Mouse (Mus musculus): ENCODE measurements around the gene Ptgfrn. TPM values are rescaled to one million over a fixed set of nuclear protein-coding genes. Genes with fewer than 3 reads are reported as not detected.
A peak's percentile ranks its signal among the peaks of the same experiment; 100 is the strongest.

The Ptgfrn gene
- total and polyA plus RNA-seq, 3 experiments, result not detected

DNA sequence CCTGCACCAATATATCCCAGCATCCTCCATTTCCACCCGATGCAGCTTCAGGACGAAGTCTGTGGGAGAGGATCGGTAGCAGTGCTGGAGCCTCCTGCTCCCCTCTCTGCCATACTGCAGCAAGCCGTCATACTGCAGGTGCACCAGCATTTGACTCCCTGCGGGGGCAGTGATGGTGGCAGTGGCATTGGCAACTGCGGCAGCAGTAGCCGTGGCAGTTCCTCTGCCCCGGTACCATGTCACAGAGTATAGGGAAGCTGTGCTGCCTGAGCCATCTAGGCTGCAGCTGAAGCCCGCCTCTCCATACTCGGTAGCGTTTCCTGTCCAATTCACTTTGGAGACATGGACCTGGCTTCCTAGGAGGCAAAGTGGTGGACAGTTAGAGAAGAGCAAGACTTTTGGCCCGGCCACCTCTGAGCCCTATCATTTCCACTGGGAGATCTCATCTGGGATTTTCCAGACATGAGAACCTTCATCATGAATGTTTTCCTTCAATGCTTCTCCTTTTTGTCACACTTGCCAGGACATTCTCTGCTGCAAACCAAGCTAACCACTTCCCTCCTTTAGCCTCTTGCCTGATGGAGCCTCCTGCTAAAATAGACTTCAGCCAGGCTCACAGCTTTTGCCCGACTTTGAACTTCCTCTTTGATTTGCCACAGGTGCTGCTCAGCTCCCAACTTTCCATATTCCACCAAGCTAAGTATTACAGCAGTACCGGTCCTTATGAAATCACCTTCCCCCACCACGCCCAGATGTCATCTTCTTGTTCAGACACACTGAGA, 106.3 kb downstream of the Ptgfrn start:
- Histone ChIP-seq H3K9me3 (replicated peaks; ENCODE audit: low read length) (no peaks in the 10 kb centered on the region), H3K4me1 (ENCODE audit: control insufficient read depth in 1 of 2, insufficient read depth in 2 of 2) (peaks cover 0 to 25% of the 10 kb centered on the region in 2 experiments; a peak in 2 of 4 replicates), H3K27me3 (replicated peaks) (no peaks in the 10 kb centered on the region), H3K36me3 (replicated peaks in 1 of 2; ENCODE audit: control insufficient read depth in 1 of 2, insufficient read depth in 1 of 2, low read length in 1 of 2) (no peaks in the 10 kb centered on the region), H3K27ac (ENCODE audit: insufficient read depth, low read depth) (no peak overlapping the region), H3K4me2 (ENCODE audit: insufficient read depth, low read depth, poor library complexity, severe bottlenecking) (no peak overlapping the region), H3K9ac (ENCODE audit: insufficient read depth, low read depth) (no peak overlapping the region), H3K79me2 (replicated peaks; ENCODE audit: control insufficient read depth, extremely low read depth, insufficient read depth, poor library complexity, severe bottlenecking) (no peaks in the 10 kb centered on the region), H3K4me3 (replicated peaks in 1 of 3; ENCODE audit: low read depth in 2 of 3, low read length in 2 of 3, poor library complexity in 1 of 3) (no peak overlapping the region)
- TF ChIP-seq CTCF (conservative IDR thresholded peaks at IDR 0.05 in 1 of 2, IDR thresholded peaks at IDR 0.05 in 1 of 2; ENCODE audit: low read depth in 2 of 2, low read length in 2 of 2), result 0 out of 4 replicates have a peak, but pooled peaks of 1 of the 2 experiments have one; percentile 12
- TF ChIP-seq SIN3A (IDR thresholded peaks at IDR 0.05; ENCODE audit: low read length), result no peak
- no peak for DNase-seq (ENCODE audit: extremely low read depth)
- dilution Hi-C loops (cut with MboI; ENCODE audit: extremely low pct_ligation_motif_present, extremely low pct_unique_long_range_greater_than_20kb, low sequenced_read_pairs), result no loop called here
- in situ Hi-C loops (cut with MboI; ENCODE audit: low pct_ligation_motif_present, low pct_unique_long_range_greater_than_20kb, low sequenced_read_pairs), result no loop called here

DNA sequence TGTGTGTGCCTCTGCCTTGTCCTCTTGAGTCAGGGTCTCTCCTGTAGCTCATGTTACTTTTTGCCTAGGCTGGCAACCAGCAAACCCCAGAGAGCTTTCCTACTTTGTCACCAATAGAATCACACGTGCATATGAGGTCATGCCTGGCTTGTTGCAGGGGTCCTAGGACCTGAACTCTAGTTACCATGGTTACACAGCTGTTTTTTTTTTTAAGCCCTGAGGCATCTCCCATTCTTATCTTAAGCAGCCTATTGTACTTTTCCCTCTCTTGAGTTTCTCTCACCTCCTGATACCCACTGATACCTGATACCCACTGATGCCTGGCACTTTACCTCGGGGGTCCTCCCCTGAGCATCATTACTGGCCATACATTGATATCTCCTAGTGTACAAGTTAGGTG, 110.3 kb downstream of the Ptgfrn start:
- no peaks in the 10 kb centered on the region for H3K36me3 ChIP-seq (replicated peaks in 1 of 2; ENCODE audit: control insufficient read depth in 1 of 2, insufficient read depth in 1 of 2, low read length in 1 of 2)
- TF ChIP-seq ELF1 (IDR thresholded peaks at IDR 0.05; ENCODE audit: low read depth, low read length), result no peak
- TF ChIP-seq UBTF (IDR thresholded peaks at IDR 0.05; ENCODE audit: low read depth, low read length), result no peak
- no peak for TF ChIP-seq MAFK (IDR thresholded peaks at IDR 0.05; ENCODE audit: insufficient replicate concordance, low read length)
- TF ChIP-seq ZC3H11A (IDR thresholded peaks at IDR 0.05; ENCODE audit: low read depth, low read length), result no peak
- no peak overlapping the region for H3K4me3 ChIP-seq (replicated peaks in 1 of 3; ENCODE audit: low read depth in 2 of 3, low read length in 2 of 3, poor library complexity in 1 of 3)
- peaks cover 0 to 25% of the 10 kb centered on the region in 2 experiments; a peak in 2 of 4 replicates for H3K4me1 ChIP-seq (ENCODE audit: control insufficient read depth in 1 of 2, insufficient read depth in 2 of 2)
- no peak for DNase-seq (ENCODE audit: extremely low read depth)
- dilution Hi-C loops (cut with MboI; ENCODE audit: extremely low pct_ligation_motif_present, extremely low pct_unique_long_range_greater_than_20kb, low sequenced_read_pairs) (no loop called here), in situ Hi-C loops (cut with MboI; ENCODE audit: low pct_ligation_motif_present, low pct_unique_long_range_greater_than_20kb, low sequenced_read_pairs) (no loop called here)
- H3K9me3 ChIP-seq (replicated peaks; ENCODE audit: low read length), result no peaks in the 10 kb centered on the region
- no peaks in the 10 kb centered on the region for H3K79me2 ChIP-seq (replicated peaks; ENCODE audit: control insufficient read depth, extremely low read depth, insufficient read depth, poor library complexity, severe bottlenecking)
- H3K27me3 ChIP-seq (replicated peaks), result no peaks in the 10 kb centered on the region
- H3K4me2 ChIP-seq (ENCODE audit: insufficient read depth, low read depth, poor library complexity, severe bottlenecking), result no peak overlapping the region
- no peak overlapping the region for H3K9ac ChIP-seq (ENCODE audit: insufficient read depth, low read depth)
- H3K27ac ChIP-seq (ENCODE audit: insufficient read depth, low read depth), result no peak overlapping the region

DNA sequence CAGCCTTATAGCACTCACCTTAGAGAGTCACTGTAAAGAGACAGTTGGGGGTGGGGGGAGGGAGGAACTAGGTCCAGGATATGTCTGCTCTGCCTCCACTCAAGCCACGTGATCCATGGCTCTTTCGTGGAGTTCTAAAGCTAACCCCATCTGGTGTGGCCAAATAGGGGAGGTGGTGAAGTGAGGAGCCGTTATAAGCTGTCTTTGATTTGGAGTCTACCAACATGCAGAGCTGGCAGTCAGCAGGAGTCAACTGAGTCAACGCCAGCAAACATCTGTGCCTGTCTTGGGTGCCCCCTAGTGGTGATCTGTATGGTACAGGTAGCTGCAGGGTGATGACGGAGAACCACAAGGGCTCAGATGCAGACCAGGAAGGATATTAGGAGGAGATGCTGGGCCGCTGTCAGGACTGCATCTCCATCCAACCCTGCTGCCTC, 111.2 kb downstream of the Ptgfrn start:
- Histone ChIP-seq H3K27me3 (replicated peaks) (no peaks in the 10 kb centered on the region), H3K79me2 (replicated peaks; ENCODE audit: control insufficient read depth, extremely low read depth, insufficient read depth, poor library complexity, severe bottlenecking) (no peaks in the 10 kb centered on the region), H3K27ac (ENCODE audit: insufficient read depth, low read depth) (no peak overlapping the region), H3K9me3 (replicated peaks; ENCODE audit: low read length) (no peaks in the 10 kb centered on the region), H3K4me3 (replicated peaks in 1 of 3; ENCODE audit: low read depth in 2 of 3, low read length in 2 of 3, poor library complexity in 1 of 3) (no peak overlapping the region), H3K4me1 (ENCODE audit: control insufficient read depth in 1 of 2, insufficient read depth in 2 of 2) (peaks cover 0 to 25% of the 10 kb centered on the region in 2 experiments; a peak in 2 of 4 replicates), H3K9ac (ENCODE audit: insufficient read depth, low read depth) (no peak overlapping the region), H3K36me3 (replicated peaks in 1 of 2; ENCODE audit: control insufficient read depth in 1 of 2, insufficient read depth in 1 of 2, low read length in 1 of 2) (no peaks in the 10 kb centered on the region), H3K4me2 (ENCODE audit: insufficient read depth, low read depth, poor library complexity, severe bottlenecking) (no peak overlapping the region)
- dilution Hi-C loops (cut with MboI; ENCODE audit: extremely low pct_ligation_motif_present, extremely low pct_unique_long_range_greater_than_20kb, low sequenced_read_pairs), result no loop called here
- in situ Hi-C loops (cut with MboI; ENCODE audit: low pct_ligation_motif_present, low pct_unique_long_range_greater_than_20kb, low sequenced_read_pairs), result no loop called here
- peak; percentile 85 for DNase-seq (ENCODE audit: extremely low read depth)
- TF ChIP-seq CTCF (conservative IDR thresholded peaks at IDR 0.05 in 1 of 2, IDR thresholded peaks at IDR 0.05 in 1 of 2; ENCODE audit: low read depth in 2 of 2, low read length in 2 of 2), result peak; percentile 84 to 88
- TF ChIP-seq USF2 (conservative IDR thresholded peaks at IDR 0.05; ENCODE audit: low read depth, low read length), result no peak
- TF ChIP-seq SMC3 (IDR thresholded peaks at IDR 0.05; ENCODE audit: low read depth, low read length), result peak; percentile 79
- TF ChIP-seq RAD21 (IDR thresholded peaks at IDR 0.05; ENCODE audit: low read depth, low read length), result peak; percentile 70
